Mouse (Mus musculus) kidney, embryonic 16.5 days (tissue): ENCODE results near the gene Wscd2. TPM values are rescaled to one million over a fixed set of nuclear protein-coding genes. Genes with fewer than 3 reads are reported as not detected.

Source experiments
- ATAC-seq: fragments of 200-750 bp; cut with Nextera tagmentation; 2 replicates; pipeline ENCODE4 v1.8.0; 2017; ENCODE audit warnings: moderate TSS enrichment; ENCODE audit not compliant: low FRiP score, low TSS enrichment
- H3K27ac ChIP-seq: fragments of 300-500 bp; sonication (generic); 2 replicates; pipeline ENCODE4 v1.5.1; 2014; ENCODE audit warnings: low read length
- H3K27me3 ChIP-seq: fragments of 300-500 bp; sonication (generic); 2 replicates; pipeline ENCODE4 v1.6.1; 2014; ENCODE audit warnings: low read length, control low read depth, mixed read lengths; ENCODE audit not compliant: insufficient read depth
- H3K36me3 ChIP-seq: fragments of 300-500 bp; sonication (generic); 2 replicates; pipeline ENCODE4 v1.6.1; 2014; ENCODE audit warnings: low read length, control low read depth, mixed read lengths; ENCODE audit not compliant: insufficient read depth
- H3K4me1 ChIP-seq: fragments of 300-500 bp; sonication (generic); 2 replicates; pipeline ENCODE4 v1.6.1; 2014; ENCODE audit warnings: low read length, control low read depth, mixed read lengths; ENCODE audit not compliant: insufficient read depth
- H3K4me2 ChIP-seq: fragments of 300-500 bp; sonication (generic); replicated peaks from 2 replicates; pipeline ENCODE4 v1.6.1; 2014; ENCODE audit warnings: low read depth, low read length
- H3K4me3 ChIP-seq: fragments of 300-500 bp; sonication (generic); 2 replicates; pipeline ENCODE4 v1.5.1; 2014; ENCODE audit warnings: mild to moderate bottlenecking, low read length
- H3K9ac ChIP-seq: fragments of 300-500 bp; sonication (generic); replicated peaks from 2 replicates; pipeline ENCODE4 v1.6.1; 2014; ENCODE audit warnings: low read length
- H3K9me3 ChIP-seq: fragments of 300-500 bp; sonication (generic); 2 replicates; pipeline ENCODE4 v1.6.1; 2016; ENCODE audit warnings: low read length, control low read depth
- WGBS: fragments of 180-500 bp; shearing (Covaris S2); extraction: QIAGEN DNeasy Blood & Tissue Kit; methylation state at CpG from one replicate; pipeline ENCODE4 v1.1.7; 2014; 5-methylcytosine and 5-hydroxymethylcytosine counted together
- polyA plus RNA-seq: library from polyadenylated mRNA; unstranded; fragments of >200 nt; fragmentation: Nextera tagmentation; extraction: Ambion mirVana; gene quantifications from 2 replicates; pipeline ENCODE4 v1.2.1, GENCODE M21; 2015

Gene Wscd2
- polyA plus RNA-seq, 1 experiment from 2014 or later, result 3.0 TPM

DNA sequence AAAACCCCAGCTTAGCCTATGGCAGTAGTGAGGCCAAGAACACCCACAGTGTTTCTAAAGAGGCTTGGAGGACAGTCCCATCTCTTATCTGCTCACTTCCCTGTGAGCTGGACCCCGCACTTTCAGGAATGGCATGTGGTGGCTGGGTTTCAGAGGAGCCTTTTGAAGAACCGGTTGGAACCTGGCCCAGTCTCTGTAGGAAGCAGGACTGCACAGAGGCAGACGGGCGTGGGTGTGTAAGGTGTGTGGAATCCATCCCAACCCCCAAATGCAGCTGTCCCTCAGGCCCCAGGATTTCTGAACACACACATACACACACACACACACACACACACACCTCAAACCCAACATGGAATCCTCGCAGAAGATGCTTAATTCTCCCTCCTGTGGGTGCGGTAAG lies 23.9 kb downstream of the Wscd2 start:
- Histone ChIP-seq H3K4me1 (peaks cover 14% of the 10 kb centered on the region; the same call in 1 of the 2 replicates), H3K9ac (no peak overlapping the region), H3K9me3 (no peaks in the 10 kb centered on the region), H3K4me2 (no peak overlapping the region), H3K36me3 (no peaks in the 10 kb centered on the region), H3K27me3 (0 out of 2 replicates have a peak, but pooled peaks cover 3% of the 10 kb centered on the region), H3K27ac (no peak overlapping the region), H3K4me3 (no peak overlapping the region)
- 75% methylated on average over 6 of the region's 6 CpGs for WGBS
- ATAC-seq, result no peak

DNA sequence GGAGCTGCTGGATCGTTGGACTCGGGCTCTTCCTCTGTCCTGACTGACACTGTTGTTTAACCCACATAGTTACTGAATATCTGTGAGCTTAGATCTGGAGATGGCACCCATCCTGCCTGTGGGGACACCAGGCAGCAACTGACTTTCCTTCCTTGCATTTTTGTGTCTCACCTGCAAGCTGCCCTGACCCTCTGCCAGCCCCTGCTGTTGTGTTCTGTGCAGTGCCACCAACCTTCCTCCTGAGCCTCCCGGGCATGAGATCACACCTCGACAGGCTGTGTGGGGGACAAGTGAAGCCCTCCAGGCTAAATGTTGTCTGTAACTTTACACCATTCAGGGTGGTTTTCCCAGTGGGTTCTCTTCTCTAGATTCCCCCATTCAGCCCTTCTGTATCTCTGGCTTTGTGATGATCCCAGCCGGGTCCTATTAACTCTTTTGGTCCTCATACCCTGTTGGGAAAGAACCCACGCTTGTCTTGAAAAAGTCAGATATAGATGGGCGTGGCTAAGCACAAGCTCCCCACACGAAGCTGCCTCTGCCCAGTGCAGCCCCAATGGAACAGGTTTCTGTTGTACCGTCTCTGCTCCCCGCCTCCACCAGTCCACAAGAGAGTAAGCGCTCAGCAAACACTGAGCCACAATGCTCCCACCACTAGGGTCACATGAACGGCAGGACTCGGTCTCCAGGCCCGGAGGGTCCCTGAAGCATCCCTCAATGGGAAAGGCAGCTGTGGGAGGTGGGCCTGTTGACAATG lies 26.2 kb downstream of the Wscd2 start:
- WGBS, result 32% methylated on average over 14 of the region's 14 CpGs
- no peak for ATAC-seq

GRCm38 (mm10) chr5:113516873-113517336 lies 26.8 kb downstream of the Wscd2 start:
- H3K27me3 ChIP-seq, result 0 out of 2 replicates have a peak, but pooled peaks cover 3% of the 10 kb centered on the region
- no peak overlapping the region for H3K27ac ChIP-seq
- peaks cover 14% of the 10 kb centered on the region; the same call in 1 of the 2 replicates for H3K4me1 ChIP-seq
- H3K4me3 ChIP-seq, result no peak overlapping the region
- no peaks in the 10 kb centered on the region for H3K9me3 ChIP-seq
- peak; percentile 46 for ATAC-seq
- no peak overlapping the region for H3K9ac ChIP-seq
- 29% methylated on average over 14 of the region's 14 CpGs for WGBS
- no peaks in the 10 kb centered on the region for H3K36me3 ChIP-seq
- H3K4me2 ChIP-seq, result 0 out of 2 replicates have a peak overlapping the region, but pooled peaks have one; percentile 10

More for the DNA sequence above, 26.2 kb downstream of the Wscd2 start:
- no peaks in the 10 kb centered on the region for H3K9me3 ChIP-seq
- H3K9ac ChIP-seq, result 0 out of 2 replicates have a peak overlapping the region, but pooled peaks have one; percentile 15
- no peak overlapping the region for H3K27ac ChIP-seq
- H3K4me3 ChIP-seq, result no peak overlapping the region
- H3K4me1 ChIP-seq, result peaks cover 14% of the 10 kb centered on the region; the same call in 1 of the 2 replicates
- H3K36me3 ChIP-seq, result no peaks in the 10 kb centered on the region
- 0 out of 2 replicates have a peak, but pooled peaks cover 3% of the 10 kb centered on the region for H3K27me3 ChIP-seq
- H3K4me2 ChIP-seq, result 0 out of 2 replicates have a peak overlapping the region, but pooled peaks have one; percentile 10

DNA sequence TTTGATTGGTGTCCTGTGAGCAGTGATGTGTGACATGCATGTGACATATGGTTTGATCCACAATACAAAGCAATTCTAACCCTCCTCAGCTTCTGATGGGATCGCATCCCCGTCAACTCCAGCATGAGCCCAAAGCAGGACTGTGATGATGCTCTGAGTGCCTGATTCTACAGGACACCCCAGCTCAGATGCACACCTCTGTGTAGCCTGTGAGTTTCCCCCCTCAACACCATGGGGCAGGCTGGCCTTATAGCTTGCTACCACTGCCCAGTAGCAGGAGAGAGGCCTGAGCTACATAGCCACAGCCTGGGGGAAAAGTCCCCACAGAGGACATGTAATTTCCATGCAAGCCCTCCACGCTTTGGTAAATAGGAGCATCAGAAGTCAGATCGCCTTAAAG lies 27.3 kb downstream of the Wscd2 start:
- no peak overlapping the region for H3K4me2 ChIP-seq
- no peaks in the 10 kb centered on the region for H3K9me3 ChIP-seq
- no peak for ATAC-seq
- no peak overlapping the region for H3K9ac ChIP-seq
- 0 out of 2 replicates have a peak, but pooled peaks cover 3% of the 10 kb centered on the region for H3K27me3 ChIP-seq
- 78% methylated on average over 4 of the region's 4 CpGs for whole genome bisulfite sequencing
- no peaks in the 10 kb centered on the region for H3K36me3 ChIP-seq
- H3K27ac ChIP-seq, result no peak overlapping the region
- H3K4me3 ChIP-seq, result no peak overlapping the region
- peaks cover 14% of the 10 kb centered on the region; the same call in 1 of the 2 replicates for H3K4me1 ChIP-seq

- 59% methylated on average over 6 of the region's 6 CpGs for WGBS
- no peaks in the 10 kb centered on the region for H3K36me3 ChIP-seq
- H3K27me3 ChIP-seq, result 0 out of 2 replicates have a peak, but pooled peaks cover 3% of the 10 kb centered on the region
- H3K4me1 ChIP-seq, result peaks cover 10% of the 10 kb centered on the region; the same call in 1 of the 2 replicates
- H3K9ac ChIP-seq, result no peak overlapping the region
- no peak overlapping the region for H3K4me2 ChIP-seq
- H3K4me3 ChIP-seq, result no peak overlapping the region
- no peak for ATAC-seq
- H3K27ac ChIP-seq, result no peak overlapping the region
- no peaks in the 10 kb centered on the region for H3K9me3 ChIP-seq
Measured at GRCm38 (mm10) chr5:113521037-113521436, 30.9 kb downstream of the Wscd2 start.

GRCm38 (mm10) chr5:113538826-113539225 lies 48.7 kb downstream of the Wscd2 start:
- H3K27me3 ChIP-seq, result no peaks in the 10 kb centered on the region
- no peak overlapping the region for H3K4me2 ChIP-seq
- no peak overlapping the region for H3K4me3 ChIP-seq
- H3K4me1 ChIP-seq, result no peaks in the 10 kb centered on the region
- no peaks in the 10 kb centered on the region for H3K36me3 ChIP-seq
- 66% methylated on average over 1 of the region's 1 CpGs for WGBS
- no peak overlapping the region for H3K9ac ChIP-seq
- no peaks in the 10 kb centered on the region for H3K9me3 ChIP-seq
- no peak for ATAC-seq
- H3K27ac ChIP-seq, result no peak overlapping the region

DNA sequence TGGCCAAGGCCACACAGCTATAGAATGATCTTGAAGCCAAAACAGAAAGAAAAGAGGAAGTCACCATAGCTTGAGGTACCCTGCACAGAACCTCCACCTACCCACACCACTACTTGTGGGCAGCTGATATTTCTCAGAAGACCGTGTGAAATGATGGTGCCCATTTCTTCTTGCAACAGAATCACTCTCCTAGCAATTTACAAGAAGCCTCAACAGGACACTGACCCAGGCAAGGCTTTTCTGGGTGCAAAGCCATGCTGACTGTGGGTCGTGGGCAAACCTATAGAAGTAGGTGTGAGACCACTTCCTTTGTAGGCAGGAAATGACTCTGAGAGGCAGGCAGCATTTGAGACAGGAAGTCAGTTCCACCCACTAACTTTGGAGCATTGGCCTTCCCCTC lies 49.3 kb downstream of the Wscd2 start:
- Histone ChIP-seq H3K4me1 (no peaks in the 10 kb centered on the region), H3K27me3 (no peaks in the 10 kb centered on the region), H3K4me3 (no peak overlapping the region), H3K9me3 (no peaks in the 10 kb centered on the region), H3K9ac (no peak overlapping the region), H3K27ac (no peak overlapping the region), H3K4me2 (no peak overlapping the region), H3K36me3 (no peaks in the 10 kb centered on the region)
- WGBS, result 74% methylated on average over 2 of the region's 2 CpGs
- ATAC-seq, result no peak

- no peak overlapping the region for H3K9ac ChIP-seq
- H3K4me2 ChIP-seq, result no peak overlapping the region
- 77% methylated on average over 7 of the region's 7 CpGs for WGBS
- H3K27ac ChIP-seq, result no peak overlapping the region
- no peaks in the 10 kb centered on the region for H3K27me3 ChIP-seq
- H3K36me3 ChIP-seq, result no peaks in the 10 kb centered on the region
- ATAC-seq, result no peak
- H3K4me1 ChIP-seq, result no peaks in the 10 kb centered on the region
- no peaks in the 10 kb centered on the region for H3K9me3 ChIP-seq
- H3K4me3 ChIP-seq, result no peak overlapping the region
Measured at GRCm38 (mm10) chr5:113539858-113540257, 49.7 kb downstream of the Wscd2 start.

GRCm38 (mm10) chr5:113541196-113541595 lies 51.1 kb downstream of the Wscd2 start:
- no peaks in the 10 kb centered on the region for H3K27me3 ChIP-seq
- H3K4me3 ChIP-seq, result no peak overlapping the region
- H3K4me2 ChIP-seq, result no peak overlapping the region
- no peak overlapping the region for H3K9ac ChIP-seq
- no peaks in the 10 kb centered on the region for H3K9me3 ChIP-seq
- ATAC-seq, result no peak
- 54% methylated on average over 5 of the region's 5 CpGs for WGBS
- H3K36me3 ChIP-seq, result no peaks in the 10 kb centered on the region
- H3K27ac ChIP-seq, result no peak overlapping the region
- H3K4me1 ChIP-seq, result no peaks in the 10 kb centered on the region

DNA sequence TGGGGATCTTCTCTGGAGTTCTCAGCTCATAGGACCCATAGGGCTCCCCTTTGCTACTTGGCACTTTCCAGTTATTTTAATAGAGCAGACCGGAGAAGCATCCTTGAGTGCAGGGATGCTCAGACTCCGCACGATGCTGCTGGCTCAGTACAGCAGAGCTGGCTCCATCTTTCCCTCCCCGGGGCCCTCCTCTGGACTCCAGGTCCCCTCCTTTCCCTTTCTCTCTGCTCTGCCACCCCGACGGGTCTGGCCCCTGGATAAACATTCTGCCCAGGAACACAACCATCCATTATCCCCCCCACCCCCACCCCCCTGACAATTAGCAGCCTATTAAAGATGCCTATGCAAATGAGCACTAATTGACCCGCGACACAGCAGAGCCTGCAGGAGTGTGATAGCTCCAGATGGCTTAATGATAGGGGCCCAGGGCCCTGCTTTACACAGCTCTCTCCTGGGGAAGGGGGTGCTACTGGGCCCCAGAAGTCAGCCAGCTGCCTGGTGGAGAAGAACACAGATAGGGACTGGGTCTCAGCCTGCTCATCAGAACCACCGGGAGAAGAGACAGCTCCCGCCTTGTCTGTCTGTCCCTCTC lies 52.8 kb downstream of the Wscd2 start:
- no peak for ATAC-seq
- Histone ChIP-seq H3K4me2 (no peak overlapping the region), H3K27me3 (no peaks in the 10 kb centered on the region), H3K4me1 (no peaks in the 10 kb centered on the region), H3K36me3 (no peaks in the 10 kb centered on the region), H3K27ac (no peak overlapping the region), H3K4me3 (no peak overlapping the region), H3K9ac (no peak overlapping the region), H3K9me3 (no peaks in the 10 kb centered on the region)
- WGBS, result 28% methylated on average over 10 of the region's 10 CpGs
